Mouse (Mus musculus): ENCODE results near the gene Sec23b. TPM values are rescaled to one million over a fixed set of nuclear protein-coding genes. Genes with fewer than 3 reads are reported as not detected.

Sec23b gene
- total and polyA plus RNA-seq, 3 experiments, result 95.4 to 103 (median 98.5) TPM

GRCm38 (mm10) chr2:144547559-144547958 lies 8.5 kb upstream of the Sec23b start:
- Histone ChIP-seq H3K4me3 (replicated peaks in 1 of 3; ENCODE audit: low read depth in 2 of 3, low read length in 2 of 3, poor library complexity in 1 of 3) (peak overlapping the region in 1 of 3 experiments; percentile 21), H3K36me3 (replicated peaks in 1 of 2; ENCODE audit: control insufficient read depth in 1 of 2, insufficient read depth in 1 of 2, low read length in 1 of 2) (peaks cover 0 to 3% of the 10 kb centered on the region in 2 experiments), H3K9me3 (replicated peaks; ENCODE audit: low read length) (no peaks in the 10 kb centered on the region), H3K79me2 (replicated peaks; ENCODE audit: control insufficient read depth, extremely low read depth, insufficient read depth, poor library complexity, severe bottlenecking) (no peaks in the 10 kb centered on the region), H3K27ac (ENCODE audit: insufficient read depth, low read depth) (no peak overlapping the region), H3K9ac (ENCODE audit: insufficient read depth, low read depth) (peak overlapping the region; percentile 25), H3K4me1 (ENCODE audit: control insufficient read depth in 1 of 2, insufficient read depth in 2 of 2) (peaks cover 7 to 12% of the 10 kb centered on the region in 2 experiments), H3K27me3 (replicated peaks) (no peaks in the 10 kb centered on the region), H3K4me2 (ENCODE audit: insufficient read depth, low read depth, poor library complexity, severe bottlenecking) (peak overlapping the region; percentile 55; the same call in 1 of the 2 replicates)
- in situ Hi-C loops (cut with MboI; ENCODE audit: low pct_ligation_motif_present, low pct_unique_long_range_greater_than_20kb, low sequenced_read_pairs), result no loop called here
- no peak for DNase-seq (ENCODE audit: extremely low read depth)
- TF ChIP-seq BHLHE40 (IDR thresholded peaks at IDR 0.05; ENCODE audit: low read depth, low read length) (no peak), RAD21 (IDR thresholded peaks at IDR 0.05; ENCODE audit: low read depth, low read length) (no peak), SIN3A (IDR thresholded peaks at IDR 0.05; ENCODE audit: low read length) (no peak), ETS1 (conservative IDR thresholded peaks at IDR 0.05; ENCODE audit: low read depth, low read length) (no peak), NELFE (IDR thresholded peaks at IDR 0.05; ENCODE audit: low read depth, low read length) (no peak), MAX (IDR thresholded peaks at IDR 0.05; ENCODE audit: low read length) (0 out of 2 replicates have a peak, but pooled peaks have one; percentile 32), MEF2A (IDR thresholded peaks at IDR 0.05; ENCODE audit: borderline replicate concordance, low read depth, low read length) (no peak), ELF1 (IDR thresholded peaks at IDR 0.05; ENCODE audit: low read depth, low read length) (no peak), EP300 (IDR thresholded peaks at IDR 0.05; ENCODE audit: low read length) (peak; percentile 9; the same call in 1 of the 2 replicates), MYC (IDR thresholded peaks at IDR 0.05; ENCODE audit: low read depth, low read length) (no peak)
- dilution Hi-C loops (cut with MboI; ENCODE audit: extremely low pct_ligation_motif_present, extremely low pct_unique_long_range_greater_than_20kb, low sequenced_read_pairs), result no loop called here

DNA sequence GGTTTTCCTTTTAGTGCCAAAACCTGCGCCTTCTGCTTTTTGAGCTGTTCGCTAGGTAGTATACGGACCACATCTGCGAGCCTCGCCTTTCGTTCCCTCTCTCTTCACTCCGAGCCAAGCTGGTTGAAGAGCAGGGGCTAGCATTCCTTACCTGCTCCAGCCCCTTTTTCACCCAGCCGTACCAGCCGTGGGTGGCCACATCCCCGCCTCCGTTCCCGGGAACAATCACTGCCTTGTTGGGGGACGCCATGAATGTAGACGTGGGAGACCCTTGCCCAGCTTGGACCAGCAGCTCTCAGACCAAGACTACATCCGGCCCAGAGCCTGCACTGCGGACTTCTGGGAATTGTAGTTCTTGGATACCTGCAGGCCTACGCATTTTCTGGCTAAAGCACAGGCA lies 5.5 kb upstream of the Sec23b start, which contains the start of gene Rbbp9:
Gene Rbbp9 (minus strand): TSS at position 341 of the 400 bp plus-strand sequence.
- DNase-seq (ENCODE audit: extremely low read depth), result no peak
- in situ Hi-C loops (cut with MboI; ENCODE audit: low pct_ligation_motif_present, low pct_unique_long_range_greater_than_20kb, low sequenced_read_pairs), result no loop called here

DNA sequence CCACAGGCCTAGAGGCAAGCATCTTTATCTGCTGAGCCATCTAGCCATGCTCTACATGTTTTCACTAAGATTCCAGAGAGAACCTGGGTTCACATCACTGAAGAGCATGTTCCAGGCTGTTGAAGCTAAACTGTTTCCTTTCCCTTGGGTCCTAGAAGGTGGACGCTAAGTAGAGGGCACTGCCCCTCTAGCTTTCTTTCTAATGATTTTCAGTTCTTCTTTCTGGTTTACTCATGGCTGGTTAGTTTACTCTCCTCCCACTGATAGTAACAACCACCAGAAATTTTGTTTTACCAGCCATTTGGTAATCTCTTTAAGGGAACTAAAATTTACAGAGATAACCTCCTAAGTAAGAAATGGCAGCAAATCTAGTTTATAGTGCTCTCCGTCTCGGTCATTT lies 2.1 kb upstream of the Sec23b start:
- Histone ChIP-seq H3K9me3 (replicated peaks; ENCODE audit: low read length) (no peaks in the 10 kb centered on the region), H3K36me3 (replicated peaks in 1 of 2; ENCODE audit: control insufficient read depth in 1 of 2, insufficient read depth in 1 of 2, low read length in 1 of 2) (peaks cover 0 to 7% of the 10 kb centered on the region in 2 experiments), H3K27me3 (replicated peaks) (no peaks in the 10 kb centered on the region), H3K27ac (ENCODE audit: insufficient read depth, low read depth) (no peak overlapping the region), H3K4me2 (ENCODE audit: insufficient read depth, low read depth, poor library complexity, severe bottlenecking) (peak overlapping the region; percentile 78; the same call in 1 of the 2 replicates), H3K4me3 (replicated peaks in 1 of 3; ENCODE audit: low read depth in 2 of 3, low read length in 2 of 3, poor library complexity in 1 of 3) (no peak overlapping the region), H3K79me2 (replicated peaks; ENCODE audit: control insufficient read depth, extremely low read depth, insufficient read depth, poor library complexity, severe bottlenecking) (peaks cover 26% of the 10 kb centered on the region), H3K9ac (ENCODE audit: insufficient read depth, low read depth) (no peak overlapping the region), H3K4me1 (ENCODE audit: control insufficient read depth in 1 of 2, insufficient read depth in 2 of 2) (peaks cover 8 to 28% of the 10 kb centered on the region in 2 experiments; a peak in 3 of 4 replicates)
- in situ Hi-C loops (cut with MboI; ENCODE audit: low pct_ligation_motif_present, low pct_unique_long_range_greater_than_20kb, low sequenced_read_pairs) (no loop called here), dilution Hi-C loops (cut with MboI; ENCODE audit: extremely low pct_ligation_motif_present, extremely low pct_unique_long_range_greater_than_20kb, low sequenced_read_pairs) (no loop called here)
- DNase-seq (ENCODE audit: extremely low read depth), result peak; percentile 54
- TF ChIP-seq HCFC1 (IDR thresholded peaks at IDR 0.05; ENCODE audit: low read depth, low read length) (peak; percentile 10; the same call in 1 of the 2 replicates), MAFK (IDR thresholded peaks at IDR 0.05; ENCODE audit: insufficient replicate concordance, low read length) (no peak), IRF4 (IDR thresholded peaks at IDR 0.05; ENCODE audit: low read depth, low read length) (peak; percentile 98), TBP (conservative IDR thresholded peaks at IDR 0.05; ENCODE audit: low read depth, low read length) (no peak), EP300 (IDR thresholded peaks at IDR 0.05; ENCODE audit: low read length) (peak; percentile 97), RCOR1 (conservative IDR thresholded peaks at IDR 0.05; ENCODE audit: low read depth, low read length) (no peak), BHLHE40 (IDR thresholded peaks at IDR 0.05; ENCODE audit: low read depth, low read length) (0 out of 2 replicates have a peak, but pooled peaks have one; percentile 4), JUN (IDR thresholded peaks at IDR 0.05; ENCODE audit: insufficient read depth, low read depth, low read length) (peak; percentile 70), KAT2A (IDR thresholded peaks at IDR 0.05; ENCODE audit: insufficient replicate concordance, low read length) (no peak), USF2 (conservative IDR thresholded peaks at IDR 0.05; ENCODE audit: low read depth, low read length) (no peak), MXI1 (IDR thresholded peaks at IDR 0.05; ENCODE audit: low read depth, low read length) (no peak), GABPA (IDR thresholded peaks at IDR 0.05; ENCODE audit: insufficient replicate concordance, low read depth, low read length) (no peak), MEF2A (IDR thresholded peaks at IDR 0.05; ENCODE audit: borderline replicate concordance, low read depth, low read length) (peak; percentile 28; the same call in 1 of the 2 replicates), ETS1 (conservative IDR thresholded peaks at IDR 0.05; ENCODE audit: low read depth, low read length) (peak; percentile 31; the same call in 1 of the 2 replicates), TCF12 (IDR thresholded peaks at IDR 0.05; ENCODE audit: low read depth, low read length) (0 out of 2 replicates have a peak, but pooled peaks have one; percentile 26), ZMIZ1 (IDR thresholded peaks at IDR 0.05; ENCODE audit: low read depth, low read length) (no peak), MAX (IDR thresholded peaks at IDR 0.05; ENCODE audit: low read length) (no peak), POLR2AphosphoS2 (IDR thresholded peaks at IDR 0.05; ENCODE audit: low read depth, low read length) (no peak)

More for the DNA sequence above, 5.5 kb upstream of the Sec23b start, which contains the start of gene Rbbp9:
- Histone ChIP-seq H3K27me3 (replicated peaks) (no peaks in the 10 kb centered on the region), H3K4me1 (ENCODE audit: control insufficient read depth in 1 of 2, insufficient read depth in 2 of 2) (peaks cover 7 to 23% of the 10 kb centered on the region in 2 experiments), H3K36me3 (replicated peaks in 1 of 2; ENCODE audit: control insufficient read depth in 1 of 2, insufficient read depth in 1 of 2, low read length in 1 of 2) (no peaks in the 10 kb centered on the region), H3K9ac (ENCODE audit: insufficient read depth, low read depth) (no peak within 1 kb of the TSS), H3K9me3 (replicated peaks; ENCODE audit: low read length) (no peaks in the 10 kb centered on the region), H3K4me3 (replicated peaks in 1 of 3; ENCODE audit: low read depth in 2 of 3, low read length in 2 of 3, poor library complexity in 1 of 3) (no peak within 1 kb of the TSS), H3K27ac (ENCODE audit: insufficient read depth, low read depth) (no peak within 1 kb of the TSS), H3K79me2 (replicated peaks; ENCODE audit: control insufficient read depth, extremely low read depth, insufficient read depth, poor library complexity, severe bottlenecking) (no peaks in the 10 kb centered on the region), H3K4me2 (ENCODE audit: insufficient read depth, low read depth, poor library complexity, severe bottlenecking) (no peak within 1 kb of the TSS)
- dilution Hi-C loops (cut with MboI; ENCODE audit: extremely low pct_ligation_motif_present, extremely low pct_unique_long_range_greater_than_20kb, low sequenced_read_pairs), result no loop called here
- peak; percentile 49 for TF ChIP-seq HCFC1 (IDR thresholded peaks at IDR 0.05; ENCODE audit: low read depth, low read length)
- no peak for TF ChIP-seq SMC3 (IDR thresholded peaks at IDR 0.05; ENCODE audit: low read depth, low read length)

Measured in CH12.LX (cell line).